17 mouse cellular contexts compared by ENCODE assay signal in genomic region chr15:8867160-8867891, GRCm38 (mm10).
A peak's percentile ranks its signal among the peaks of the same experiment; 100 is the strongest.
DNase-seq lines count a peak whose midpoint lies in the region; ATAC-seq lines count a peak whose summit lies in the region.
"Had no signal": no experiment of that assay in that cellular context is flagged by ENCODE, and none has a peak within 500 bp of the region (broad histone marks: within the 10 kb centered on the region; RNA-seq: fewer than 3 reads in every experiment).

No protein-coding gene starts in this region.

- no peak overlapping the region for H3K27ac ChIP-seq in hindbrain, embryonic 16.5 days (ENCODE audit: low read depth, low read length)
- H3K27ac ChIP-seq: liver, embryonic 13.5 days had no signal

- no peak overlapping the region for H3K9ac ChIP-seq in hindbrain, embryonic 16.5 days (ENCODE audit: low read depth, low read length)
- H3K9ac ChIP-seq: liver, embryonic 13.5 days had no signal

- DNase-seq in heart, adult 11 months = peak; percentile 54
- no peak for DNase-seq in heart, postnatal 4 days
- peak; percentile 25 for DNase-seq in right cerebral cortex, postnatal 4 days
- DNase-seq in right cerebral cortex, adult 2 months (ENCODE audit: low spot score in 2 of 2) = no peak
- peak; percentile 60 for DNase-seq in retina, postnatal 1 day
- DNase-seq in spleen, postnatal 4 days (ENCODE audit: low spot score in 2 of 2) = no peak
- DNase-seq in ovary, postnatal 14 days (ENCODE audit: low spot score) = no peak
- DNase-seq: cerebellum, adult 8-10 months; heart, postnatal 10 days; liver, embryonic 13.5 days; right cerebral cortex, adult 18-20 months; thymus, postnatal 36 days had no signal

- no peaks in the 10 kb centered on the region for H3K9me3 ChIP-seq in hindbrain, embryonic 16.5 days (ENCODE audit: control insufficient read depth, low read length)
- H3K9me3 ChIP-seq: G1E; liver, embryonic 13.5 days; megakaryocyte, embryonic 14.5 days had no signal

- WGBS in hindbrain, embryonic 16.5 days = 33% methylated on average over 7 of the region's 7 CpGs

- H3K4me2 ChIP-seq in hindbrain, embryonic 16.5 days (ENCODE audit: low read length) = no peak overlapping the region
- H3K4me2 ChIP-seq: liver, embryonic 13.5 days had no signal

- peak; percentile 88 for ATAC-seq in hindbrain, embryonic 16.5 days
- ATAC-seq: activated CD4-positive, CD25-positive, alpha-beta regulatory T cell, adult 4 months; intestine, postnatal 0 days had no signal

- H3K27me3 ChIP-seq in hindbrain, embryonic 16.5 days (replicated peaks; ENCODE audit: control insufficient read depth, insufficient read depth, low read length) = no peaks in the 10 kb centered on the region
- H3K27me3 ChIP-seq: liver, embryonic 13.5 days; megakaryocyte, embryonic 14.5 days had no signal

- H3K36me3 ChIP-seq in hindbrain, embryonic 16.5 days (ENCODE audit: control insufficient read depth, insufficient read depth, low read length) = no peaks in the 10 kb centered on the region
- H3K36me3 ChIP-seq: G1E; liver, embryonic 13.5 days had no signal

- no peak overlapping the region for H3K4me3 ChIP-seq in hindbrain, embryonic 16.5 days (ENCODE audit: low read length)
- H3K4me3 ChIP-seq: liver, embryonic 13.5 days; megakaryocyte, embryonic 14.5 days had no signal

- H3K4me1 ChIP-seq in hindbrain, embryonic 16.5 days (ENCODE audit: control insufficient read depth, insufficient read depth, low read depth, low read length) = no peaks in the 10 kb centered on the region
- H3K4me1 ChIP-seq: liver, embryonic 13.5 days had no signal

Comparison
In these comparisons a context has a peak if more than half of its experiments do, and no peak if none do; other contexts are left out.
1. DNase-seq: peak in heart, adult 11 months (single experiment), right cerebral cortex, postnatal 4 days (single experiment) and retina, postnatal 1 day (single experiment); none in heart, postnatal 4 days (single experiment), right cerebral cortex, adult 2 months (0 of 2), spleen, postnatal 4 days (0 of 2) and ovary, postnatal 14 days (single experiment).